ENCODE assay signal across 11 mouse cellular contexts in the genomic region with DNA sequence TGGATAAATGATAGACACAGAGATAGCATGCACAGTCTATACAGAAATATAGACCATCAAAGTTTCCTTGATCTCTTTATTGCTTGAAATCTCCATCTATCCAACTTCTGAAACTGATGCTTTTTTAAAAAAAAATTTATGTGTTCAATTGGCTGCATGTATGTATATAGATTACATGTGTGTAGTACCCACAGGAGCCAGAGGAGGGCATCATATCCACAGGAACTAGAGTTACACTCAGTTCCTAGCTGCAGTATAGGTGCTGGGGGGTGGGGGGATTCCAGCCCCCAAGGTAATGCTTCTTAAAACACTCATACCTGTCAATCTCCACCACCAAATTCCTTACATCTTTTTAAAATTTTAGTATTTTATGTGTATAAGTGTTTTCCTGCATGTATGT. TPM values are rescaled to one million over a fixed set of nuclear protein-coding genes. Genes with fewer than 3 reads are reported as not detected.
DNase-seq lines count a peak whose midpoint lies in the region; ATAC-seq and TF ChIP-seq lines count a peak whose summit lies in the region.
"Had no signal": no experiment of that assay in that cellular context is flagged by ENCODE, and none has a peak within 500 bp of the region (broad histone marks: within the 10 kb centered on the region; RNA-seq: fewer than 3 reads in every experiment).

No protein-coding gene starts in this region.

- H3K4me1 ChIP-seq in small intestine, adult 2 months (ENCODE audit: control insufficient read depth, insufficient read depth, insufficient read length, low read length) = no peaks in the 10 kb centered on the region
- H3K4me1 ChIP-seq in intestine, embryonic 15.5 days (replicated peaks) = no peaks in the 10 kb centered on the region

- no peak overlapping the region for H3K4me2 ChIP-seq in intestine, embryonic 15.5 days (replicated peaks)

- H3K9me3 ChIP-seq in intestine, embryonic 15.5 days = no peaks in the 10 kb centered on the region

- no peak overlapping the region for H3K9ac ChIP-seq in intestine, embryonic 15.5 days

- peak; percentile 31; the same call in 1 of the 2 replicates for TF ChIP-seq CTCF in small intestine, adult 2 months (IDR thresholded peaks at IDR 0.05; ENCODE audit: extremely low read depth, insufficient read length, insufficient replicate concordance, low read depth, low read length)

- no peak overlapping the region for H3K4me3 ChIP-seq in small intestine, adult 2 months (ENCODE audit: low read depth, low read length)
- H3K4me3 ChIP-seq in intestine, embryonic 15.5 days (replicated peaks) = no peak overlapping the region
- H3K4me3 ChIP-seq: myocyte had no signal

- intact Hi-C loops in left cerebral cortex, postnatal 4 days (cut with DNase I) = no loop called here

- DNase-seq in adrenal gland, postnatal 10 days = peak; percentile 38
- no peak for DNase-seq in adrenal gland, adult 2 months
- peak; percentile 15 for DNase-seq in left cerebral cortex, postnatal 4 days
- DNase-seq in left cerebral cortex, adult 9 months (ENCODE audit: low spot score in 2 of 2) = no peak
- DNase-seq in c-Kit-negative CD71-positive TER-119-positive erythroid progenitor cells, embryonic 14.5 days (ENCODE audit: low read depth, low spot score) = peak; percentile 24
- no peak for DNase-seq in layer of hippocampus, adult 9-10 months (ENCODE audit: low spot score)
- DNase-seq: heart, adult 18-20 months; layer of hippocampus, adult 9-11 months had no signal

- H3K27me3 ChIP-seq in small intestine, adult 2 months (ENCODE audit: control insufficient read depth, insufficient read depth, low read length) = no peaks in the 10 kb centered on the region
- H3K27me3 ChIP-seq in intestine, embryonic 15.5 days (replicated peaks) = no peaks in the 10 kb centered on the region

- H3K27ac ChIP-seq in small intestine, adult 2 months (ENCODE audit: insufficient read depth, low read depth, low read length) = no peak overlapping the region
- no peak overlapping the region for H3K27ac ChIP-seq in intestine, embryonic 15.5 days

- no peak for ATAC-seq in intestine, embryonic 15.5 days

- H3K36me3 ChIP-seq in small intestine, adult 2 months (ENCODE audit: control insufficient read depth, insufficient read depth, low read length) = 0 out of 2 replicates have a peak, but pooled peaks cover 1% of the 10 kb centered on the region
- H3K36me3 ChIP-seq in intestine, embryonic 15.5 days = peaks cover 7% of the 10 kb centered on the region; the same call in 1 of the 2 replicates

- TF ChIP-seq POLR2A in small intestine, adult 2 months (IDR thresholded peaks at IDR 0.05; ENCODE audit: low read depth, low read length) = no peak

RNA-seq across cellular contexts. Expression of a gene that starts 39.7 kb away (rescaled TPM):
- 10 to 100 TPM; 15.5 to 15.9 TPM for total RNA-seq in adrenal gland, postnatal 10 days (2021)
- total RNA-seq in adrenal gland, adult 2 months (2021) = 10 to 100 TPM; 21.1 to 31.4 TPM
- polyA plus RNA-seq in adrenal gland, adult 2 months (2012; rRNA removed) = 0.64 and 0.88 TPM in 2 replicates
- total RNA-seq in left cerebral cortex, postnatal 4 days (2021) = 10 to 100 TPM in 1 of 2 experiments, 1 to 10 TPM in 1; 9.3 to 10.4 TPM
- polyA plus RNA-seq in small intestine, adult 2 months (2012; rRNA removed) = 0.20 and 0.22 TPM in 2 replicates
- polyA plus RNA-seq in intestine, embryonic 15.5 days (2015; fragmentation: Nextera tagmentation; extraction: Ambion mirVana) = 8.4 and 9.7 TPM in 2 replicates

RNA-seq across cellular contexts. Expression of a gene that starts 39.9 kb away (rescaled TPM):
- 10 to 100 TPM; 42.0 to 56.6 TPM for total RNA-seq in adrenal gland, postnatal 10 days (2021)
- 10 to 100 TPM; 26.1 to 26.9 TPM for total RNA-seq in adrenal gland, adult 2 months (2021)
- 5.7 and 6.2 TPM in 2 replicates for polyA plus RNA-seq in adrenal gland, adult 2 months (2012; rRNA removed)
- total RNA-seq in left cerebral cortex, postnatal 4 days (2021) = 10 to 100 TPM; 17.9 to 18.2 TPM
- polyA plus RNA-seq in small intestine, adult 2 months (2012; rRNA removed) = 1.7 and 6.4 TPM in 2 replicates
- 131 and 157 TPM in 2 replicates for polyA plus RNA-seq in intestine, embryonic 15.5 days (2015; fragmentation: Nextera tagmentation; extraction: Ambion mirVana)

Comparison
In these comparisons a context has a peak if more than half of its experiments do, and no peak if none do; other contexts are left out.
1. DNase-seq: peak in adrenal gland, postnatal 10 days (single experiment), left cerebral cortex, postnatal 4 days (single experiment) and c-Kit-negative CD71-positive TER-119-positive erythroid progenitor cells, embryonic 14.5 days (single experiment); none in adrenal gland, adult 2 months (single experiment), left cerebral cortex, adult 9 months (0 of 2) and layer of hippocampus, adult 9-10 months (single experiment).